Mouse (Mus musculus): ENCODE data around the gene Defa20.
"Not testable (repeated sequence)": the region's sequence is repeated elsewhere in the genome, so short reads cannot be mapped to it uniquely, and the experiment has no call there.

- TF ChIP-seq CTCF (IDR thresholded peaks at IDR 0.05; ENCODE audit: control insufficient read depth, insufficient read depth, insufficient replicate concordance, low read depth, low read length); POLR2A (IDR thresholded peaks at IDR 0.05; ENCODE audit: control insufficient read depth, low read depth, low read length): not testable (repeated sequence)
These were observed 19.7 kb downstream of the Defa20 start, which contains the start of gene Defa32 for GRCm38 (mm10) chr8:21528732-21529131.

Measured in testis, adult 2 months (tissue).